ENCODE assay signal across 12 mouse cellular contexts in the genomic region with DNA sequence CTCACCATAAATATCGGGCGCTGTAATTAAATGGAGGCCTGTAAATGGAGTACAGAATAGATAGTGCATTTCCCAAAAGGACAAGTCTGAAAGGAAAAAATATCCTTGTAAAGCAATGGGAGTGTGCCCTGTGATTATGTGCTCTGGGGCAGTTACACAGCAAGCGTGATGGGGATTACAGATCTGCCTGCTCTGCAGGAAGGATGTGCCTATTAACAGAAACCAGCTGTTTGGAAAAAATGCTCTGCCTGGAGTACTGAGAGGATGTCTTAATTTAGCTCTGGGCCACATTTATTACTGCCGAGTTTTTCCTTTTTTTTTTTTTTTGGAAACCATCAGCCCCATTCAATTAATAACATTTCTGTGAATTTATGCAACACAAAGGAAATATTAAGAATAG.
DNase-seq lines count a peak whose midpoint lies in the region; ATAC-seq and TF ChIP-seq lines count a peak whose summit lies in the region.
"Had no signal": no experiment of that assay in that cellular context is flagged by ENCODE, and none has a peak within 500 bp of the region (broad histone marks: within the 10 kb centered on the region; RNA-seq: fewer than 3 reads in every experiment).

No protein-coding gene starts in this region.

- no peaks in the 10 kb centered on the region for H3K9me3 ChIP-seq in kidney, postnatal 0 days (replicated peaks; ENCODE audit: low read length)
- no peaks in the 10 kb centered on the region for H3K9me3 ChIP-seq in midbrain, postnatal 0 days (ENCODE audit: low read length)
- H3K9me3 ChIP-seq: stomach, embryonic 15.5 days had no signal

- H3K4me1 ChIP-seq in kidney, postnatal 0 days (replicated peaks; ENCODE audit: insufficient read depth, low read length), result no peaks in the 10 kb centered on the region
- H3K4me1 ChIP-seq in midbrain, postnatal 0 days (ENCODE audit: insufficient read depth, low read length), result no peaks in the 10 kb centered on the region
- H3K4me1 ChIP-seq: stomach, embryonic 15.5 days had no signal

- DNase-seq in frontal cortex, postnatal 14 days (ENCODE audit: low spot score in 2 of 2), result no peak
- DNase-seq in kidney, postnatal 0 days (ENCODE audit: low spot score), result peak; percentile 67
- DNase-seq in kidney, adult 9 months, result no peak
- peak; percentile 37 for DNase-seq in kidney, postnatal 14 days
- peak; percentile 43 for DNase-seq in midbrain, postnatal 0 days (ENCODE audit: low spot score)
- DNase-seq in adipocyte (ENCODE audit: low spot score), result no peak
- DNase-seq in adrenal gland, adult 8-10 months, result no peak
- DNase-seq: adrenal gland, postnatal 14 days; B cell, adult 2 months; cerebellum, adult 9-11 months had no signal

- no peaks in the 10 kb centered on the region for H3K36me3 ChIP-seq in kidney, postnatal 0 days (ENCODE audit: insufficient read depth, low read length)
- no peaks in the 10 kb centered on the region for H3K36me3 ChIP-seq in midbrain, postnatal 0 days (ENCODE audit: insufficient read depth, low read length)
- H3K36me3 ChIP-seq: stomach, embryonic 15.5 days had no signal

- ATAC-seq in frontal cortex, adult (ENCODE audit: low TSS enrichment), result peak; percentile 76
- ATAC-seq in kidney, postnatal 0 days (replicated peaks; ENCODE audit: low FRiP score, low read depth), result no peak
- ATAC-seq in midbrain, postnatal 0 days (ENCODE audit: low FRiP score), result no peak

- no peak for TF ChIP-seq CTCF in kidney, postnatal 0 days (IDR thresholded peaks at IDR 0.05; ENCODE audit: low read depth)
- TF ChIP-seq CTCF in midbrain, postnatal 0 days (IDR thresholded peaks at IDR 0.05), result no peak

- WGBS in kidney, postnatal 0 days, result 48% methylated on average over 4 of the region's 4 CpGs
- 47% methylated on average over 4 of the region's 4 CpGs for WGBS in midbrain, postnatal 0 days

- no peak overlapping the region for H3K27ac ChIP-seq in kidney, postnatal 0 days
- no peak overlapping the region for H3K27ac ChIP-seq in midbrain, postnatal 0 days (ENCODE audit: low read depth, low read length)
- H3K27ac ChIP-seq: stomach, embryonic 15.5 days had no signal

- no peak overlapping the region for H3K4me3 ChIP-seq in kidney, postnatal 0 days (replicated peaks; ENCODE audit: low read depth, low read length)
- no peak overlapping the region for H3K4me3 ChIP-seq in midbrain, postnatal 0 days (ENCODE audit: low read depth, low read length)
- H3K4me3 ChIP-seq: stomach, embryonic 15.5 days had no signal

- no peaks in the 10 kb centered on the region for H3K27me3 ChIP-seq in kidney, postnatal 0 days (ENCODE audit: insufficient read depth, low read length)
- H3K27me3 ChIP-seq in midbrain, postnatal 0 days (ENCODE audit: insufficient read depth, low read length), result no peaks in the 10 kb centered on the region
- H3K27me3 ChIP-seq: stomach, embryonic 15.5 days had no signal

- no peak overlapping the region for H3K4me2 ChIP-seq in kidney, postnatal 0 days (ENCODE audit: low read length)
- H3K4me2 ChIP-seq in midbrain, postnatal 0 days (ENCODE audit: low read depth, low read length, poor library complexity, severe bottlenecking), result no peak overlapping the region
- H3K4me2 ChIP-seq: stomach, embryonic 15.5 days had no signal

- no peak overlapping the region for H3K9ac ChIP-seq in kidney, postnatal 0 days (ENCODE audit: low read depth, low read length)
- no peak overlapping the region for H3K9ac ChIP-seq in midbrain, postnatal 0 days (replicated peaks; ENCODE audit: low read length, poor library complexity, severe bottlenecking)
- H3K9ac ChIP-seq: stomach, embryonic 15.5 days had no signal

Comparison
In these comparisons a context has a peak if more than half of its experiments do, and no peak if none do; other contexts are left out.
1. DNase-seq: peak in kidney, postnatal 0 days (single experiment), kidney, postnatal 14 days (single experiment) and midbrain, postnatal 0 days (single experiment); none in frontal cortex, postnatal 14 days (0 of 2), kidney, adult 9 months (single experiment), adipocyte (single experiment) and adrenal gland, adult 8-10 months (single experiment).